Mouse (Mus musculus) bone marrow, adult 2 months (tissue): ENCODE measurements at regions not wholly inside any gene's neighbourhood (a gene's known extent, or its start where the extent isn't known, plus 50 kb on each side); places are given as distances from the start of the nearest gene placed in this dataset.

Experiments used
- H3K27ac ChIP-seq: fragments of 200-500 bp; 2 replicates; pipeline ENCODE4 v1.5.1; 2012; ENCODE audit warnings: low read depth, mild to moderate bottlenecking, control low read depth, inconsistent platforms, low read length; ENCODE audit not compliant: control insufficient read depth, poor library complexity, insufficient read depth
- H3K4me1 ChIP-seq: fragments of 200-500 bp; 2 replicates; pipeline ENCODE4 v1.6.1; 2011; ENCODE audit warnings: low read length; ENCODE audit not compliant: control insufficient read depth, insufficient read depth
- H3K4me3 ChIP-seq: fragments of 200-500 bp; replicated peaks from 2 replicates; pipeline ENCODE3; 2011; ENCODE audit warnings: mild to moderate bottlenecking, low read depth, low read length, control low read depth; ENCODE audit not compliant: control insufficient read depth
- CTCF ChIP-seq: fragments of 200-500 bp; IDR thresholded peaks from 2 replicates; pipeline ENCODE4 v1.5.1; 2011; ENCODE audit warnings: low read length, control low read depth; ENCODE audit not compliant: control insufficient read depth, insufficient read depth
- POLR2A ChIP-seq: fragments of 200-500 bp; IDR thresholded peaks from 2 replicates; pipeline ENCODE4 v1.6.1; 2011; ENCODE audit warnings: low read depth, mild to moderate bottlenecking, control low read depth, low read length, borderline replicate concordance; ENCODE audit not compliant: control insufficient read depth
- WGBS: fragments of 180-500 bp; shearing (Covaris S2); methylation state at CpG from one replicate; pipeline ENCODE4 v1.1.7; 2018; 5-methylcytosine and 5-hydroxymethylcytosine counted together

GRCm38 (mm10) chr17:45905596-45905995, 126.6 kb downstream of the Vegfa start:
- H3K4me3 ChIP-seq, result no peak overlapping the region
- H3K27ac ChIP-seq, result no peak overlapping the region
- TF ChIP-seq POLR2A (no peak), CTCF (no peak)
- H3K4me1 ChIP-seq, result no peaks in the 10 kb centered on the region
- WGBS, result 74% methylated on average over 7 of the region's 7 CpGs

DNA sequence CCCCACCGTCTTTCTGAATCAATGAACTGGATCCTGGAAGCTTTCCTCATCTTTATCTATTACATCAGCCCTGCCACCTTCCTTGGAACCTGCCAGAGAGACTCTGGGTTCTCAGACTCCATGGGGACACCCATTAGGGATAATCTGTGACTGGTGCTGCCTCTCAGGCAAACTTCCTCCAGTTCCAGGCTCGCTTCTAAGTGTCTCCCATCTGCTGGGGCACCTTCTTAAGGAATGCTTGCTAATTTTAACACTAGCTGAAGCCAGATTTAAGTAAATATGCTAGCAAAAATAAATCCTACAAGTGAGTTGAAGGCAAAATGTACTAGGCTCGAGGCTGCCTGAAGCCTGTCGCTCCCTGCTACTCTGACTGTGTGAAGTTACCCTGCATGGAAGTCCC, 127.9 kb downstream of the Vegfa start:
- TF ChIP-seq CTCF, result no peak
- no peak for TF ChIP-seq POLR2A
- Histone ChIP-seq H3K4me1 (no peaks in the 10 kb centered on the region), H3K4me3 (no peak overlapping the region), H3K27ac (no peak overlapping the region)
- WGBS, result 78% methylated on average over 4 of the region's 4 CpGs

GRCm38 (mm10) chr17:45903294-45903693, 128.9 kb downstream of the Vegfa start:
- 84% methylated on average over 9 of the region's 9 CpGs for WGBS
- Histone ChIP-seq H3K27ac (no peak overlapping the region), H3K4me1 (no peaks in the 10 kb centered on the region), H3K4me3 (no peak overlapping the region)
- TF ChIP-seq POLR2A (no peak), CTCF (no peak)

DNA sequence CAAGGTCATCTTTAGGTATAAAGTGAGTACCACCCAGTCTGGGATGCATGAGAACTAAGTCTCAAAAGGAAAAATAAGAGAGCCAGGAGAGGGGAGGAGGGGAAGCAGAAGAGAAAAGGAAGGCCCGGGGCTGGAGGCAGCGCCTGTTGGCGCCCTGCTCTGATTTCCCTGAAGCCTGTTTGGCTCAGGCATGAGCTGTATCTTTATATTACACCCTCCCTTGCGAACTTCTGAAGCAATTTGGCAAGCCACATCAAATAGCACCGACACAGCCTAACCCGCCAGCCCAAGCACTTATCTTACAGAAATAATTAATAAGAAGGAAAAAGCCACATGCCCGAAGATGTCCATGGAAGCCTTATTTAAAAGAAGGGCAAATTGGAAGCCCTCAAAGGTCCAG, 129.5 kb downstream of the Vegfa start:
- WGBS, result 80% methylated on average over 7 of the region's 7 CpGs
- H3K4me1 ChIP-seq, result no peaks in the 10 kb centered on the region
- H3K4me3 ChIP-seq, result no peak overlapping the region
- no peak for TF ChIP-seq CTCF
- TF ChIP-seq POLR2A, result no peak
- H3K27ac ChIP-seq, result no peak overlapping the region

DNA sequence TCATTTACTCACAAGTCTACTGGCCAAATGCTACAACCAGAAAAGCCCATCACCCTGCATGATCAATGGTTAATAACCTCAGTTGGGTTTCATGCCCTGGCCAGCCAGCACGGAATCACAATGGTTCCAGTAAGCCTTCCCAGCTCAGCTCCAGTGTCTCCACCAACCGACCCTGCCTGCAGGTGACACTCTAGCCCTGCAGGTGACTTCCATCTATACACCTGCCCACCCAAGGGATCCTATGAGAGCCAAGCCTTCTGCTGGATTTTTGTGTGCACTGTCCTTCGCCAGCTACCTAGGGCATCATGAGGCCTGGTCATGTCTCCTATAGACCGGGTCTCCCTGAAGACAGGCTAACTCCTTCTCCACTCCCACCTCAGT, 135.3 kb downstream of the Vegfa start:
- H3K27ac ChIP-seq, result no peak overlapping the region
- no peak for TF ChIP-seq CTCF
- no peak overlapping the region for H3K4me3 ChIP-seq
- 80% methylated on average over 4 of the region's 4 CpGs for WGBS
- no peaks in the 10 kb centered on the region for H3K4me1 ChIP-seq

- TF ChIP-seq POLR2A (no peak), CTCF (no peak)
- 66% methylated on average over 12 of the region's 12 CpGs for WGBS
- no peaks in the 10 kb centered on the region for H3K4me1 ChIP-seq
- no peak overlapping the region for H3K4me3 ChIP-seq
- no peak overlapping the region for H3K27ac ChIP-seq
Observed at GRCm38 (mm10) chr17:45896142-45896921, 135.8 kb downstream of the Vegfa start.

DNA sequence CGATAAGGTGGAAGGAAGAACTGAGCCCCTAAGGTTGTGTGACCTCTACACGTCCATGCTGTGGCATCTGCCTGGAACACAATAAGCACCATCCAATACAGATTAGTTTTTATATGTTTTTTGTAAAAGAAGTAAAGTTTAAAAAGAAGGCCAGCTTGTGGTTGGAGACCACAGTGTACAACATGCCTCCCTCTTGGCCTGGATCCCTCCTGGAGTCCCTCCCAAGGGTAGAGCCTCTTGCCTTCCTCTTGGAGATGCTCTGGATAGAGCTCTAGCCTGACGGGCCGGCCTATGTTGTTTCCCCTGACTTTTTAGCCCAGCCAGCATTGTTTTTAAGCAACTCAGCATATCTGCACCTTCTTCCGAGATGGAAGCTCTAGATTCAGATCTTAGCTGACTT, 138.0 kb downstream of the Vegfa start:
- Histone ChIP-seq H3K4me3 (no peak overlapping the region), H3K27ac (no peak overlapping the region), H3K4me1 (no peaks in the 10 kb centered on the region)
- no peak for TF ChIP-seq POLR2A
- TF ChIP-seq CTCF, result no peak
- 71% methylated on average over 5 of the region's 5 CpGs for WGBS

DNA sequence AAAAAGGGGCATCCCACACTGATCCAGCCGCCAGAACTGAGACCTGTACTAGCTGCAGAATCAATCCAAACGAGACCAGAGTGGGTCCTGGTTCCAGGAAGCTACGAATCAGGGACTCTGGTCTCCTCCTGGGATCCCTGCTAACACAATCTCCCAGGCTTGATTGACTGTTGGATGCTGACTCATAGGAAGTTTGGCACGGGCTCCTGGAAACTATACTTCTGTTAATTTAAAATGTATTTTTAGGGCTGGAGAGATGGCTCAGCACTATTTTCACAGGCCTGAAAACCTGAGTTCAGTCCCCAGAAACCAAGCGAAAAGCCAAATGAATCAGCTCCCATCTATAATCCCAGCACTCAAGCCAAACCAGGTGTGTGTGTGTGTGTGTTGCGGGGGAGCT, 138.5 kb downstream of the Vegfa start:
- 53% methylated on average over 6 of the region's 6 CpGs for WGBS
- H3K4me1 ChIP-seq, result no peaks in the 10 kb centered on the region

GRCm38 (mm10) chr17:45893094-45893493, 139.1 kb downstream of the Vegfa start:
- H3K27ac ChIP-seq, result no peak overlapping the region
- no peaks in the 10 kb centered on the region for H3K4me1 ChIP-seq
- 62% methylated on average over 7 of the region's 7 CpGs for WGBS
- TF ChIP-seq POLR2A, result no peak
- no peak for TF ChIP-seq CTCF
- H3K4me3 ChIP-seq, result no peak overlapping the region

More for the DNA sequence above, 138.5 kb downstream of the Vegfa start:
- TF ChIP-seq POLR2A (no peak), CTCF (no peak)
- Histone ChIP-seq H3K27ac (no peak overlapping the region), H3K4me3 (no peak overlapping the region)
